21 mouse cellular contexts compared by ENCODE assay signal in the genomic region with DNA sequence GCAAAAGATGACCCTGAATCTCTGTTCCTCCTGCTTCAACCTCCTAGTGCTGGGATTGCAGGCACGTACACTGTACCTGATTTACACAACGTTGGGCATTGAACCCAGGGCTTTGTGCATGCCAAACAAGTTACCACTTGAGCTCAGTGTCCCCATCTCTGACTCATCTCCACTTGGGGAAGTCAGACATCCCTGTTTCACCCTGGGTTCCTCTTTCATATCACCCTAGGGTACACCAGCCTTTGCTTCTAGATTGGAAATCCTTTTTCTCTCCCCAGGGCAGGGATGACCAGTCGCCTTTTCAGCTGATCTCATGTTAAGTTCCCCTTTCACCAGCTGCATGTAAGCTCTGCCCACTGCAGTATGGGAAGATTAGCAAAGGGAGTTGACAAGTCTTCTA.
A peak's percentile ranks its signal among the peaks of the same experiment; 100 is the strongest.
DNase-seq lines count a peak whose midpoint lies in the region; ATAC-seq and TF ChIP-seq lines count a peak whose summit lies in the region.
"Had no signal": no experiment of that assay in that cellular context is flagged by ENCODE, and none has a peak within 500 bp of the region (broad histone marks: within the 10 kb centered on the region; RNA-seq: fewer than 3 reads in every experiment).

No protein-coding gene starts in this region.

- DNase-seq in layer of hippocampus, adult 9-11 months: peak; percentile 52
- DNase-seq in layer of hippocampus, postnatal 14 days (ENCODE audit: low spot score in 2 of 2): no peak
- DNase-seq in B cell, adult 2 months: peak; percentile 4
- no peak for DNase-seq in left cerebral cortex, adult 11 months (ENCODE audit: low spot score)
- no peak for DNase-seq in right cerebral cortex, adult 18-20 months
- DNase-seq: adrenal gland, postnatal 14 days; cerebellum, postnatal 14 days; gastrocnemius, postnatal 36 days; kidney, postnatal 25 days; layer of hippocampus, postnatal 36 days; thymus, postnatal 25 days had no signal

- no peak for TF ChIP-seq POLR2A in bone marrow macrophage, adult 2 months (IDR thresholded peaks at IDR 0.05; ENCODE audit: borderline replicate concordance, low read depth, low read length)

- H3K4me3 ChIP-seq in bone marrow macrophage, adult 2 months (ENCODE audit: insufficient read depth, low read length): peak overlapping the region; percentile 10; the same call in 1 of the 2 replicates
- no peak overlapping the region for H3K4me3 ChIP-seq in midbrain, embryonic 13.5 days (replicated peaks)
- H3K4me3 ChIP-seq: embryonic facial prominence, embryonic 12.5 days; heart, embryonic 13.5 days; limb, embryonic 10.5 days; lung, embryonic 15.5 days; midbrain, embryonic 12.5 days; neural tube, embryonic 13.5 days had no signal

- peak overlapping the region; percentile 63 for H3K27ac ChIP-seq in bone marrow macrophage, adult 2 months (ENCODE audit: insufficient read depth, low read depth, low read length)
- no peak overlapping the region for H3K27ac ChIP-seq in midbrain, embryonic 13.5 days
- H3K27ac ChIP-seq: embryonic facial prominence, embryonic 12.5 days; heart, embryonic 13.5 days; limb, embryonic 10.5 days; lung, embryonic 15.5 days; midbrain, embryonic 12.5 days; neural tube, embryonic 13.5 days had no signal

- H3K4me2 ChIP-seq in midbrain, embryonic 13.5 days (replicated peaks): no peak overlapping the region
- H3K4me2 ChIP-seq: embryonic facial prominence, embryonic 12.5 days; heart, embryonic 13.5 days; lung, embryonic 15.5 days; midbrain, embryonic 12.5 days; neural tube, embryonic 13.5 days had no signal

- H3K4me1 ChIP-seq in bone marrow macrophage, adult 2 months (ENCODE audit: control insufficient read depth, insufficient read depth, low read length): peaks cover 19% of the 10 kb centered on the region
- H3K4me1 ChIP-seq in midbrain, embryonic 13.5 days (replicated peaks): no peaks in the 10 kb centered on the region
- H3K4me1 ChIP-seq: embryonic facial prominence, embryonic 12.5 days; heart, embryonic 13.5 days; limb, embryonic 10.5 days; lung, embryonic 15.5 days; midbrain, embryonic 12.5 days; neural tube, embryonic 13.5 days had no signal

- ATAC-seq in megakaryocyte, adult 5-6 weeks (ENCODE audit: poor library complexity, severe bottlenecking): peak; percentile 90
- no peak for ATAC-seq in midbrain, embryonic 13.5 days
- ATAC-seq: CD4-positive, CD25-positive, alpha-beta regulatory T cell, adult 4 months had no signal

- H3K9ac ChIP-seq in midbrain, embryonic 13.5 days (replicated peaks): no peak overlapping the region
- H3K9ac ChIP-seq: embryonic facial prominence, embryonic 12.5 days; heart, embryonic 13.5 days; lung, embryonic 15.5 days; midbrain, embryonic 12.5 days; neural tube, embryonic 13.5 days had no signal

- no peak for TF ChIP-seq CTCF in bone marrow macrophage, adult 2 months (IDR thresholded peaks at IDR 0.05; ENCODE audit: low read depth, low read length)

- H3K36me3 ChIP-seq in midbrain, embryonic 13.5 days: no peaks in the 10 kb centered on the region
- H3K36me3 ChIP-seq: embryonic facial prominence, embryonic 12.5 days; heart, embryonic 13.5 days; limb, embryonic 10.5 days; lung, embryonic 15.5 days; midbrain, embryonic 12.5 days; neural tube, embryonic 13.5 days had no signal

- no peaks in the 10 kb centered on the region for H3K27me3 ChIP-seq in midbrain, embryonic 13.5 days
- H3K27me3 ChIP-seq: embryonic facial prominence, embryonic 12.5 days; heart, embryonic 13.5 days; lung, embryonic 15.5 days; midbrain, embryonic 12.5 days; neural tube, embryonic 13.5 days had no signal

- 74% methylated on average over 3 of the region's 3 CpGs for WGBS in midbrain, embryonic 13.5 days

- H3K9me3 ChIP-seq in midbrain, embryonic 13.5 days: no peaks in the 10 kb centered on the region
- H3K9me3 ChIP-seq: embryonic facial prominence, embryonic 12.5 days; limb, embryonic 10.5 days; lung, embryonic 15.5 days; midbrain, embryonic 12.5 days; neural tube, embryonic 13.5 days had no signal

Comparison
In these comparisons a context has a peak if more than half of its experiments do, and no peak if none do; other contexts are left out.
1. DNase-seq: peak in layer of hippocampus, adult 9-11 months (single experiment) and B cell, adult 2 months (2 of 2); none in layer of hippocampus, postnatal 14 days (0 of 2), left cerebral cortex, adult 11 months (single experiment) and right cerebral cortex, adult 18-20 months (single experiment).